Mouse (Mus musculus): ENCODE measurements around the gene Brsk1. TPM values are rescaled to one million over a fixed set of nuclear protein-coding genes. Genes with fewer than 3 reads are reported as not detected.

Brsk1 gene
- total RNA-seq, 4 experiments from 2014 or later: 314 to 327 (median 325) TPM

Other genes with a start within 250 kb of the Brsk1 start
- 10 to 100 TPM; 27.0 to 31.7 (median 30.2) TPM for gene Rdh13, start 245.0 kb upstream of the Brsk1 start, total RNA-seq (2022)
- 1 to 10 TPM; 6.1 to 9.1 (median 6.2) TPM for gene Eps8l1, start 229.9 kb upstream of the Brsk1 start, total RNA-seq (2022)
- gene Ppp1r12c, start 188.9 kb upstream of the Brsk1 start, total RNA-seq (2022): 100 to 1,000 TPM; 143 to 158 (median 147) TPM
- 1 to 10 TPM; 1.3 to 4.0 (median 2.0) TPM for gene Tnnt1, start 174.2 kb upstream of the Brsk1 start, total RNA-seq (2022)
- gene Tnni3, start 166.4 kb upstream of the Brsk1 start, total RNA-seq (2022): 1 to 10 TPM in 1 of 4 experiments, not detected in 3; 1.3 TPM
- 1 to 10 TPM in 1 of 4 experiments, under 1 TPM in 2, not detected in 1; 0.77 to 1.6 (median 0.96) TPM for gene Dnaaf3, start 158.2 kb upstream of the Brsk1 start, total RNA-seq (2022)
- gene Syt5, start 143.1 kb upstream of the Brsk1 start, total RNA-seq (2022): 100 to 1,000 TPM; 180 to 219 (median 211) TPM
- gene Ptprh, start 86.6 kb upstream of the Brsk1 start, total RNA-seq (2022): under 1 TPM; 0.59 to 0.85 (median 0.67) TPM
- 10 to 100 TPM; 15.4 to 27.0 (median 20.7) TPM for gene Tmem86b, start 59.2 kb upstream of the Brsk1 start, total RNA-seq (2022)
- gene Ppp6r1, start 31.6 kb upstream of the Brsk1 start, total RNA-seq (2022): 100 to 1,000 TPM; 130 to 139 (median 134) TPM
- 10 to 100 TPM; 76.4 to 91.2 (median 84.1) TPM for gene Hspbp1, start 5.5 kb upstream of the Brsk1 start, total RNA-seq (2022)
- under 1 TPM in 2 of 4 experiments, not detected in 2; 0.27 to 0.36 TPM for gene Tmem150b, start 34.6 kb downstream of the Brsk1 start, total RNA-seq (2022)
- gene Kmt5c, start 49.5 kb downstream of the Brsk1 start, total RNA-seq (2022): 10 to 100 TPM; 26.1 to 39.8 (median 33.0) TPM
- 10 to 100 TPM in 1 of 4 experiments, 1 to 10 TPM in 3; 6.0 to 13.0 (median 7.4) TPM for gene Cox6b2, start 62.5 kb downstream of the Brsk1 start, total RNA-seq (2022)
- gene Fam71e2, start 80.7 kb downstream of the Brsk1 start, total RNA-seq (2022): not detected
- under 1 TPM; 0.31 to 0.43 (median 0.37) TPM for gene Il11, start 92.3 kb downstream of the Brsk1 start, total RNA-seq (2022)
- gene Tmem190, start 92.3 kb downstream of the Brsk1 start, total RNA-seq (2022): not detected
- gene Tmem238, start 99.1 kb downstream of the Brsk1 start, total RNA-seq (2022): 1 to 10 TPM; 1.2 to 3.7 (median 2.0) TPM
- gene Rpl28, start 102.3 kb downstream of the Brsk1 start, total RNA-seq (2022): 100 to 1,000 TPM; 350 to 553 (median 418) TPM
- 100 to 1,000 TPM; 113 to 119 (median 116) TPM for gene Ube2s, start 122.0 kb downstream of the Brsk1 start, total RNA-seq (2022)
- gene Shisa7, start 154.1 kb downstream of the Brsk1 start, total RNA-seq (2022): 100 to 1,000 TPM; 133 to 179 (median 153) TPM
- 1 to 10 TPM; 4.7 to 8.9 (median 6.9) TPM for gene Isoc2b, start 179.7 kb downstream of the Brsk1 start, total RNA-seq (2022)
- gene Isoc2a, start 186.5 kb downstream of the Brsk1 start, total RNA-seq (2022): 10 to 100 TPM; 13.7 to 16.0 (median 14.2) TPM
- gene Gm36210, start 215.9 kb downstream of the Brsk1 start, total RNA-seq (2022): under 1 TPM; 0.29 to 0.77 (median 0.39) TPM
- gene Zfp628, start 224.6 kb downstream of the Brsk1 start, total RNA-seq (2022): 10 to 100 TPM; 13.0 to 15.3 (median 13.9) TPM
- gene Nat14, start 231.4 kb downstream of the Brsk1 start, total RNA-seq (2022): 100 to 1,000 TPM in 2 of 4 experiments, 10 to 100 TPM in 2; 89.9 to 111 (median 102) TPM
- 1 to 10 TPM; 2.8 to 5.1 (median 4.2) TPM for gene Ssc5d, start 235.2 kb downstream of the Brsk1 start, total RNA-seq (2022)